Mouse (Mus musculus) liver, embryonic 15.5 days (tissue): ENCODE measurements around the gene Trim17. TPM values are rescaled to one million over a fixed set of nuclear protein-coding genes. Genes with fewer than 3 reads are reported as not detected.

Experiments used
- ATAC-seq: fragments of 200-750 bp; cut with Nextera tagmentation; 2 replicates; pipeline ENCODE4 v1.8.0; 2017; ENCODE audit warnings: moderate number of reproducible peaks, mild to moderate bottlenecking, moderate library complexity; ENCODE audit not compliant: insufficient read depth
- H3K27ac ChIP-seq: fragments of 300-500 bp; sonication (generic); replicated peaks from 2 replicates; pipeline ENCODE4 v1.5.1; 2015; ENCODE audit warnings: mild to moderate bottlenecking, inconsistent platforms
- H3K27me3 ChIP-seq: fragments of 300-500 bp; sonication (generic); 2 replicates; pipeline ENCODE4 v1.6.1; 2015; ENCODE audit warnings: mild to moderate bottlenecking, inconsistent platforms
- H3K36me3 ChIP-seq: fragments of 300-500 bp; sonication (generic); replicated peaks from 2 replicates; pipeline ENCODE4 v1.6.1; 2015; ENCODE audit warnings: moderate library complexity, mild to moderate bottlenecking, inconsistent platforms
- H3K4me1 ChIP-seq: fragments of 300-500 bp; sonication (generic); replicated peaks from 2 replicates; pipeline ENCODE4 v1.6.1; 2015; ENCODE audit warnings: inconsistent platforms
- H3K4me2 ChIP-seq: fragments of 300-500 bp; sonication (generic); 2 replicates; pipeline ENCODE4 v1.6.1; 2015; ENCODE audit warnings: moderate library complexity, mild to moderate bottlenecking, inconsistent platforms
- H3K4me3 ChIP-seq: fragments of 300-500 bp; sonication (generic); replicated peaks from 2 replicates; pipeline ENCODE4 v1.5.1; 2015; ENCODE audit warnings: mild to moderate bottlenecking, inconsistent platforms
- H3K9ac ChIP-seq: fragments of 300-500 bp; sonication (generic); 2 replicates; pipeline ENCODE4 v1.6.1; 2015; ENCODE audit warnings: moderate library complexity, mild to moderate bottlenecking, inconsistent platforms
- H3K9me3 ChIP-seq: fragments of 300-500 bp; sonication (generic); replicated peaks from 2 replicates; pipeline ENCODE4 v1.6.1; 2016; ENCODE audit warnings: inconsistent platforms
- WGBS: fragments of 180-500 bp; shearing (Covaris S2); methylation state at CpG from one replicate; pipeline ENCODE4 v1.1.7; 2015; ENCODE audit warnings: mixed read lengths; ENCODE audit not compliant: insufficient replicate concordance; 5-methylcytosine and 5-hydroxymethylcytosine counted together
- polyA plus RNA-seq: library from polyadenylated mRNA; unstranded; fragments of >200 nt; fragmentation: Nextera tagmentation; extraction: Ambion mirVana; gene quantifications from 2 replicates; pipeline ENCODE4 v1.2.1, GENCODE M21; 2015

Trim17 gene
- polyA plus RNA-seq, 1 experiment from 2014 or later = 0.06 TPM

DNA sequence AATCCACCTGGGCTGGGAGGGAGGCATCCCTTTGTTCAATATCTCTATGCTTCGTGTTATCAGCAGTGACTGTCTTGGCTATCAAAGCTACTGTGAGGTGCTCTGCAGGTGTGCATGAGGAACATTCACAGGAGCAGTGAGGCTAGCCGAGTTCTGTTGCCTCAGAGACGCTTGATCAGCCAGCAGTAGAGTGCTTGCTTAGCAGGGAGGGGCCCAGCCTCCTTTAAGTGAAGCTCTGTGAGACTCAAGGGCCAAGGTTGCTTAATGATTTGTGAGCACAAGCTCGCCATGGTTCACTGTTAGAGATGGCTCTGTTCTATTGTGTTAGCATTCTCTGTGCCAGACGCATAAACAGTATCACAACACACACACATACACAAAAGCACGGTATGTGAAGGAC, 15.2 kb downstream of the Trim17 start:
- H3K4me1 ChIP-seq = peaks cover 46% of the 10 kb centered on the region
- H3K4me2 ChIP-seq = no peak overlapping the region
- 66% methylated on average over 6 of the region's 6 CpGs for WGBS
- H3K4me3 ChIP-seq = no peak overlapping the region
- ATAC-seq = no peak
- no peak overlapping the region for H3K9ac ChIP-seq
- H3K27me3 ChIP-seq = no peaks in the 10 kb centered on the region
- no peaks in the 10 kb centered on the region for H3K9me3 ChIP-seq
- no peak overlapping the region for H3K27ac ChIP-seq
- peaks cover 14% of the 10 kb centered on the region; the same call in 1 of the 2 replicates for H3K36me3 ChIP-seq

GRCm38 (mm10) chr11:58970831-58971530, 16.5 kb downstream of the Trim17 start:
- Histone ChIP-seq H3K27ac (no peak overlapping the region), H3K36me3 (peaks cover 17% of the 10 kb centered on the region), H3K4me2 (no peak overlapping the region), H3K9me3 (no peaks in the 10 kb centered on the region), H3K4me1 (peaks cover 42% of the 10 kb centered on the region), H3K4me3 (no peak overlapping the region), H3K27me3 (no peaks in the 10 kb centered on the region), H3K9ac (no peak overlapping the region)
- WGBS = 82% methylated on average over 21 of the region's 21 CpGs
- no peak for ATAC-seq

GRCm38 (mm10) chr11:58971796-58972195, 17.3 kb downstream of the Trim17 start:
- no peaks in the 10 kb centered on the region for H3K27me3 ChIP-seq
- WGBS = 75% methylated on average over 3 of the region's 3 CpGs
- peaks cover 39% of the 10 kb centered on the region for H3K4me1 ChIP-seq
- no peak overlapping the region for H3K27ac ChIP-seq
- no peak overlapping the region for H3K4me2 ChIP-seq
- no peak for ATAC-seq
- peaks cover 17% of the 10 kb centered on the region for H3K36me3 ChIP-seq
- H3K9ac ChIP-seq = no peak overlapping the region
- no peak overlapping the region for H3K4me3 ChIP-seq
- no peaks in the 10 kb centered on the region for H3K9me3 ChIP-seq

DNA sequence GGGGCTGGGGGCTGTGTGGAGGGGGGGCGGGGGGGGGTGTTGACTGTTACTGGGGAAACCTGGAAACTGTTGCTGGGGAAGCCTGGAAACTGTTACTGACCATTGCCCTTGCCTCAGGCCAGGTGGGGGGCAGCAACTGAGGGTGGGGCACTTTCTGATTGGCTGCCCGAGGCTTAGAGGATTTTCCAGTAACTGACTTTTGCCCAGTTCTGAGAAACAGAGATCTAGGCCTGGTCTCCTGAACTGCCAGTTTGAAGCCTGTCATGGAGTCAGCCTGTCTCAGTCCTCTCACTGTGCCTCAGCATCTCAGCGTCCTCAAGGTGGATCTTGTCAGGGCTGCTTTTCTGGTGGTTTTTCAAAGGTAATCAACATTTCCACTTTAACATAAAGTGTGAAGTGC, 19.9 kb downstream of the Trim17 start:
- Histone ChIP-seq H3K9ac (no peak overlapping the region), H3K27me3 (no peaks in the 10 kb centered on the region), H3K27ac (no peak overlapping the region), H3K4me3 (no peak overlapping the region), H3K4me2 (no peak overlapping the region), H3K36me3 (peaks cover 17% of the 10 kb centered on the region), H3K4me1 (peaks cover 41% of the 10 kb centered on the region), H3K9me3 (no peaks in the 10 kb centered on the region)
- WGBS = 61% methylated on average over 3 of the region's 3 CpGs
- no peak for ATAC-seq

DNA sequence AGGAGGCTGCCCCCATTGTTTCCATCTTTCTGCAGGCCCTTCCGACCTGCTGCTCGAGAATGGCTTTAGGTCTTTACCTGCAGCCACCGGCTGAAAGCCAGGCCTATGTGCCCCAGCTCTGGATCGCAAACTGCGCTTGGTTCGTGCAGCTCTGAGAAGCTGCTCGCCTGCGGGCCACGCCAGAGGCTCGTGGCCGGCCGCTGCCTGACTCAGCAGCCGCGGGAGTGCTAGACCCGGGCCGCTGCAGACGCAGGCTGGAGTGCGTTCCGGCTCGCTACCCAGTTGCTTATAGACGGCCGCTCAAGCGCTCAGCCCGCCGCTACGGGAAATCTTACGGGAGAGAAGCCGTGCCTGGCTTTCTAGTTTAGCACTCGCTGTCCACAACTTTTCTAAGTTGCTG, 22.7 kb downstream of the Trim17 start:
- WGBS = under 1% methylated on average over 29 of the region's 29 CpGs
- no peaks in the 10 kb centered on the region for H3K9me3 ChIP-seq
- peak overlapping the region; percentile 87 for H3K9ac ChIP-seq
- peaks cover 11% of the 10 kb centered on the region for H3K36me3 ChIP-seq
- peak; percentile 62 for ATAC-seq
- peak overlapping the region; percentile 90 for H3K4me3 ChIP-seq
- peak overlapping the region; percentile 95 for H3K4me2 ChIP-seq
- peaks cover 61% of the 10 kb centered on the region for H3K4me1 ChIP-seq
- no peaks in the 10 kb centered on the region for H3K27me3 ChIP-seq
- H3K27ac ChIP-seq = peak overlapping the region; percentile 83

DNA sequence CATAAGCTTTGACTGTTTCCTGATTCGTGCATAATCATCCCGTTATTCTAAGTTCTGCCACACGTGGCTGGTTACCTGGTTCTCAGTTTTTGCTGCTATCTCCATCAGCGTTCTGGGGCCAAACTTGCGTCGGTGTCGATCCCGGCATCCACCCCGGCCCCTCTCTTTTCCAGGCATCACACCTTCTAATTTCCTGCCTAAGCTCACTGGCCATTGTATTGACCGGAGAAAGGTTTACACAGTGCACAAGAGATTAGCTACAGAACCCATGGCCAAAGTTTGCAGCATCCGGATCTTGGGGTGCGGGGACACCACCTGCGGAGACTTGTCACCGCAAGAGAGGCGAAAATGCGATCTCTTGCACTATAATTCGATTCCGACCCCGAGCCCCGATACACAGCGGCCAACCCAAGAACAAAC, 23.1 kb downstream of the Trim17 start:
- Histone ChIP-seq H3K27me3 (no peaks in the 10 kb centered on the region), H3K36me3 (peaks cover 15% of the 10 kb centered on the region), H3K4me3 (peak overlapping the region; percentile 90), H3K4me2 (peak overlapping the region; percentile 95), H3K9me3 (no peaks in the 10 kb centered on the region), H3K9ac (peak overlapping the region; percentile 87), H3K27ac (peak overlapping the region; percentile 83), H3K4me1 (peaks cover 66% of the 10 kb centered on the region)
- ATAC-seq = peak; percentile 24; the same call in 1 of the 2 replicates
- WGBS = under 1% methylated on average over 21 of the region's 21 CpGs

GRCm38 (mm10) chr11:58978027-58978705, 23.7 kb downstream of the Trim17 start, which contains the start of gene Trim11:
Gene Trim11, plus strand, starts transcription at chr11:58978093.
- Histone ChIP-seq H3K27me3 (no peaks in the 10 kb centered on the region), H3K4me1 (peaks cover 66% of the 10 kb centered on the region), H3K4me3 (peak within 1 kb of the TSS; percentile 90), H3K27ac (peak within 1 kb of the TSS; percentile 83), H3K36me3 (peaks cover 21% of the 10 kb centered on the region), H3K9ac (peak within 1 kb of the TSS; percentile 87), H3K4me2 (peak within 1 kb of the TSS; percentile 95), H3K9me3 (no peaks in the 10 kb centered on the region)
- peak; percentile 56 for ATAC-seq
- WGBS = under 1% methylated on average over 64 of the region's 64 CpGs

GRCm38 (mm10) chr11:58978706-58979030, 24.2 kb downstream of the Trim17 start:
- no peaks in the 10 kb centered on the region for H3K27me3 ChIP-seq
- peak overlapping the region; percentile 83 for H3K27ac ChIP-seq
- H3K4me2 ChIP-seq = peak overlapping the region; percentile 95
- WGBS = 3% methylated on average over 5 of the region's 5 CpGs
- peak overlapping the region; percentile 87 for H3K9ac ChIP-seq
- H3K4me3 ChIP-seq = peak overlapping the region; percentile 90
- H3K36me3 ChIP-seq = peaks cover 23% of the 10 kb centered on the region
- no peaks in the 10 kb centered on the region for H3K9me3 ChIP-seq
- ATAC-seq = no peak
- peaks cover 66% of the 10 kb centered on the region for H3K4me1 ChIP-seq

DNA sequence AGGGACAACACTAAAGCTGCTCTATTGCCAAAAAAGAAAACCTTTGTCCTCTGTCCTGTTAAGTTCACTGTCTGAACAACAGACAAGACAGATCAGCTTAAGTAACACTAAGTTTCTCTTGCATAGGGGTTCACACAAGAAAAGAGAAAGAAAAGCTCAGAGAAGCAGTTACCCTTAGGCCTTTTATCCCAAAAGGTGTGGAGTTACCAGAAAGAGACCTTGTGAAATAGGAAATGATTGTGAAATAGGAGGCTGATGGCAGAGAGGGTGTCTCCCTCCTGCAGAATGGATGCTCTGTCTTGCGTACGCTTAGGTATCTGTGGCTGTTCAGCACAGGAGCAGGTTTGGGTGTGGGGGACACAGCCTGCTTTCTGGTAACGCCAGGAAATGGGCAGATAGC, 24.7 kb downstream of the Trim17 start:
- Histone ChIP-seq H3K4me2 (peak overlapping the region; percentile 95), H3K36me3 (peaks cover 28% of the 10 kb centered on the region), H3K9me3 (no peaks in the 10 kb centered on the region), H3K27ac (peak overlapping the region; percentile 83), H3K4me1 (peaks cover 60% of the 10 kb centered on the region), H3K9ac (peak overlapping the region; percentile 87), H3K27me3 (no peaks in the 10 kb centered on the region), H3K4me3 (peak overlapping the region; percentile 90)
- 30% methylated on average over 3 of the region's 3 CpGs for WGBS
- no peak for ATAC-seq

- H3K4me2 ChIP-seq = peak overlapping the region; percentile 95
- 60% methylated on average over 7 of the region's 7 CpGs for WGBS
- peak overlapping the region; percentile 90 for H3K4me3 ChIP-seq
- peaks cover 32% of the 10 kb centered on the region for H3K36me3 ChIP-seq
- peak overlapping the region; percentile 87 for H3K9ac ChIP-seq
- H3K4me1 ChIP-seq = peaks cover 56% of the 10 kb centered on the region
- H3K27ac ChIP-seq = peak overlapping the region; percentile 83
- no peaks in the 10 kb centered on the region for H3K9me3 ChIP-seq
- no peak for ATAC-seq
- no peaks in the 10 kb centered on the region for H3K27me3 ChIP-seq
Measured at GRCm38 (mm10) chr11:58979661-58980060, 25.2 kb downstream of the Trim17 start.

GRCm38 (mm10) chr11:58980381-58980990, 26.0 kb downstream of the Trim17 start:
- peak overlapping the region; percentile 95 for H3K4me2 ChIP-seq
- H3K9me3 ChIP-seq = no peaks in the 10 kb centered on the region
- peaks cover 38% of the 10 kb centered on the region for H3K36me3 ChIP-seq
- H3K9ac ChIP-seq = no peak overlapping the region
- 68% methylated on average over 5 of the region's 5 CpGs for WGBS
- peak overlapping the region; percentile 90; the same call in 1 of the 2 replicates for H3K4me3 ChIP-seq
- peak overlapping the region; percentile 83; the same call in 1 of the 2 replicates for H3K27ac ChIP-seq
- no peaks in the 10 kb centered on the region for H3K27me3 ChIP-seq
- no peak for ATAC-seq
- peaks cover 56% of the 10 kb centered on the region for H3K4me1 ChIP-seq
